Mouse (Mus musculus) bone marrow, adult 2 months (tissue): ENCODE data around the gene Sap25.

Experiments
- CTCF ChIP-seq: fragments of 200-500 bp; IDR thresholded peaks from 2 replicates; pipeline ENCODE4 v1.5.1; 2011; ENCODE audit warnings: low read length, control low read depth; ENCODE audit not compliant: control insufficient read depth, insufficient read depth
- POLR2A ChIP-seq: fragments of 200-500 bp; IDR thresholded peaks from 2 replicates; pipeline ENCODE4 v1.6.1; 2011; ENCODE audit warnings: low read depth, mild to moderate bottlenecking, control low read depth, low read length, borderline replicate concordance; ENCODE audit not compliant: control insufficient read depth

DNA sequence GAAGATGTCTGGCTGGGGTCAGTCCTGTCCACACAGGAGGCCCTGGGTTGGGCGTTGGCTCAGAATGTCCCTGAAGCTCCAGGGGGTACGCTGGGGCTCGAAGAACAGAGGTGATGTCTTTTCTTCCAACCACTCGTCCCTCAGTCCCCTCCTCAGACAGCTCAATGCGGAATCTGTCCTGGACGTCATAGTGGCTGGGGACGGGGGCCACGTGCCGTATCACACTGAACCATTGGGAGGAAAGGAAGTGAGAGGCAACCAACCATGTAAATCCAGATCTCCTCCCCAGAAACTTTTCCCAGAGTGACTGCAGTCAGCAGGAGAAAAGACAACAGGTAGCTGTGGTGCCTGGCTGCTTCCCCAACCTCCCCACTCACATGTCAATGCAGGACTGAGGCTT, 41.5 kb upstream of the Sap25 start:
- TF ChIP-seq CTCF (no peak), POLR2A (no peak)
